In the genomic region with DNA sequence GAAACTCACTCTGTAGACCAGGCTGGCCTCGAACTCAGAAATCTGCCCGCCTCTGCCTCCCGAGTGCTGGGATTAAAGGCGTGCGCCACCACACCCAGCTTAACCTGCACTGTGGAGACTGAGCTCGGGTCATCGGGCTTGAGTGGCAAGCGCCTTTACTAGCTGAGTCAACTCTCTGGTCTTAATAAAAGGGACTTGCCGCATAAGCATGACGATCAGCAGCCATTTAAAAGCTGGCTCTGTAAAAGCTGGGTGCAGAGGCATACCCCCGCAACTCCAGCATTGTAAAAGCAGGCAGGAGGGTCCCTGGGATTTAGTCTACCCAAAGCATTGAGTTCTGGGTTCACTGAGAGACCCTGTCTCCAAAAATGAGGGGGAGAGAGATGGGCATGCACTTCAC, we compare ENCODE assay signal across 23 mouse cellular contexts.
"Had no signal": no experiment of that assay in that cellular context is flagged by ENCODE, and none has a peak within 500 bp of the region (broad histone marks: within the 10 kb centered on the region; RNA-seq: fewer than 3 reads in every experiment).

No protein-coding gene starts in this region.

- H3K27ac ChIP-seq: heart, adult 2 months; heart, embryonic 13.5 days; heart, embryonic 15.5 days; hindbrain, embryonic 13.5 days; hindbrain, embryonic 15.5 days; hindbrain, postnatal 0 days; intestine, embryonic 15.5 days; kidney, embryonic 15.5 days; kidney, postnatal 0 days; limb, embryonic 13.5 days; limb, embryonic 15.5 days; liver, embryonic 13.5 days; liver, embryonic 15.5 days had no signal

- H3K4me1 ChIP-seq: hindbrain, embryonic 15.5 days; kidney, embryonic 15.5 days; limb, embryonic 15.5 days had no signal

- H3K4me2 ChIP-seq: heart, embryonic 13.5 days; heart, embryonic 15.5 days; hindbrain, embryonic 13.5 days; hindbrain, embryonic 15.5 days; intestine, embryonic 15.5 days; kidney, embryonic 15.5 days; limb, embryonic 13.5 days; limb, embryonic 15.5 days; liver, embryonic 13.5 days; liver, embryonic 15.5 days had no signal

- DNase-seq: forebrain, postnatal 0 days; gastrocnemius, postnatal 14 days; gastrocnemius, postnatal 36 days; heart, adult 2 months; heart, postnatal 14 days; heart, postnatal 36 days; kidney, adult 11 months; kidney, adult 2 months; kidney, adult 9 months; kidney, postnatal 14 days; kidney, postnatal 36 days; liver, embryonic 13.5 days had no signal

- H3K4me3 ChIP-seq: heart, adult 2 months; heart, embryonic 13.5 days; heart, embryonic 15.5 days; hindbrain, embryonic 13.5 days; hindbrain, embryonic 15.5 days; intestine, embryonic 15.5 days; kidney, embryonic 15.5 days; limb, embryonic 13.5 days; limb, embryonic 15.5 days; liver, embryonic 13.5 days; liver, embryonic 15.5 days had no signal

- H3K27me3 ChIP-seq: heart, embryonic 13.5 days; heart, embryonic 15.5 days; hindbrain, embryonic 13.5 days; hindbrain, embryonic 15.5 days; intestine, embryonic 15.5 days; kidney, embryonic 15.5 days; limb, embryonic 13.5 days; limb, embryonic 15.5 days; liver, embryonic 13.5 days had no signal

- ATAC-seq: forebrain, postnatal 0 days; hindbrain, postnatal 0 days; intestine, embryonic 15.5 days had no signal

- H3K36me3 ChIP-seq: heart, embryonic 15.5 days; limb, embryonic 15.5 days had no signal

- H3K9me3 ChIP-seq: heart, embryonic 13.5 days; heart, embryonic 15.5 days; hindbrain, embryonic 13.5 days; hindbrain, embryonic 15.5 days; intestine, embryonic 15.5 days; kidney, embryonic 15.5 days; limb, embryonic 13.5 days; limb, embryonic 15.5 days; liver, embryonic 13.5 days; liver, embryonic 15.5 days had no signal

- H3K9ac ChIP-seq: forebrain, postnatal 0 days; heart, embryonic 13.5 days; heart, embryonic 15.5 days; hindbrain, embryonic 13.5 days; hindbrain, embryonic 15.5 days; intestine, embryonic 15.5 days; kidney, embryonic 15.5 days; limb, embryonic 13.5 days; limb, embryonic 15.5 days; liver, embryonic 13.5 days; liver, embryonic 15.5 days had no signal
